ENCODE assay signal across 11 mouse cellular contexts in the genomic region with DNA sequence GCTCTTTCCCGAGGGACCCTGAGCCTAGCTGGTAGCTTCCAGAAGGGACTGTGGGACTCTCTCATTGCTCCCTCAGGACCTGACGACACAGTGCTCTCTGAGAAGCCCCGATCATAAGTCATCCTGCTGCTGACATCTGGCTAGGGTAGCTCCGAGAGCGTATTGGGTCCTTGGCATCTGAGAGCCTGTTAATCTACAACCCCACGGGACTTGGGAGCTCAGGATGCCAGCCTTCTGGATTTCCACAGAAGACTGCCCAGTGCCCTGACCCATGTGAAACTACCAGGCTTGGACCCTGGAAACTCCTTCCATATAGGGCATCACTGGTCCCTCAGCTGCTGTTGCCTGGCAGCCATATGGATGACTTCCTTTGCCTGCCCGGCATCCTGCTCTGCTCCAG. TPM values are rescaled to one million over a fixed set of nuclear protein-coding genes. Genes with fewer than 3 reads are reported as not detected.
A peak's percentile ranks its signal among the peaks of the same experiment; 100 is the strongest.
DNase-seq lines count a peak whose midpoint lies in the region; ATAC-seq and TF ChIP-seq lines count a peak whose summit lies in the region.
"Had no signal": no experiment of that assay in that cellular context is flagged by ENCODE, and none has a peak within 500 bp of the region (broad histone marks: within the 10 kb centered on the region; RNA-seq: fewer than 3 reads in every experiment).

No protein-coding gene starts in this region.

- no peak for TF ChIP-seq CTCF in forebrain, postnatal 0 days (IDR thresholded peaks at IDR 0.05; ENCODE audit: low read depth)
- TF ChIP-seq CTCF in stomach, postnatal 0 days (IDR thresholded peaks at IDR 0.05; ENCODE audit: low read depth): no peak

- H3K36me3 ChIP-seq in forebrain, embryonic 10.5 days (replicated peaks): peaks cover 3% of the 10 kb centered on the region; the same call in 1 of the 2 replicates
- H3K36me3 ChIP-seq in forebrain, postnatal 0 days (ENCODE audit: insufficient read depth): no peaks in the 10 kb centered on the region
- no peaks in the 10 kb centered on the region for H3K36me3 ChIP-seq in stomach, embryonic 15.5 days
- H3K36me3 ChIP-seq in stomach, postnatal 0 days (ENCODE audit: control insufficient read depth, insufficient read depth, low read length): no peaks in the 10 kb centered on the region
- no peaks in the 10 kb centered on the region for H3K36me3 ChIP-seq in stomach, embryonic 16.5 days (ENCODE audit: control insufficient read depth, insufficient read depth, low read length)

- 0 out of 2 replicates have a peak overlapping the region, but pooled peaks have one; percentile 21 for H3K27ac ChIP-seq in forebrain, embryonic 10.5 days
- H3K27ac ChIP-seq in forebrain, postnatal 0 days (ENCODE audit: low read depth, low read length): no peak overlapping the region
- 0 out of 2 replicates have a peak overlapping the region, but pooled peaks have one; percentile 18 for H3K27ac ChIP-seq in stomach, embryonic 15.5 days
- no peak overlapping the region; the same call in 1 of the 2 replicates for H3K27ac ChIP-seq in stomach, postnatal 0 days (replicated peaks)
- no peak overlapping the region for H3K27ac ChIP-seq in stomach, embryonic 16.5 days (ENCODE audit: low read length)

- 89% methylated on average over 7 of the region's 7 CpGs for WGBS in forebrain, embryonic 10.5 days
- WGBS in forebrain, postnatal 0 days: 71% methylated on average over 7 of the region's 7 CpGs
- 52% methylated on average over 7 of the region's 7 CpGs for WGBS in stomach, embryonic 15.5 days
- 60% methylated on average over 7 of the region's 7 CpGs for WGBS in stomach, postnatal 0 days
- WGBS in stomach, embryonic 16.5 days: 61% methylated on average over 7 of the region's 7 CpGs

- no peaks in the 10 kb centered on the region for H3K9me3 ChIP-seq in forebrain, embryonic 10.5 days
- H3K9me3 ChIP-seq in forebrain, postnatal 0 days (ENCODE audit: low read length): no peaks in the 10 kb centered on the region
- H3K9me3 ChIP-seq in stomach, embryonic 15.5 days: no peaks in the 10 kb centered on the region
- no peaks in the 10 kb centered on the region for H3K9me3 ChIP-seq in stomach, postnatal 0 days (ENCODE audit: control insufficient read depth, low read length)
- no peaks in the 10 kb centered on the region for H3K9me3 ChIP-seq in stomach, embryonic 16.5 days (replicated peaks; ENCODE audit: control insufficient read depth, low read length)

- H3K4me2 ChIP-seq in forebrain, postnatal 0 days (ENCODE audit: low read depth): no peak overlapping the region
- H3K4me2 ChIP-seq in stomach, embryonic 15.5 days: no peak overlapping the region
- H3K4me2 ChIP-seq in stomach, postnatal 0 days (replicated peaks; ENCODE audit: low read depth): no peak overlapping the region
- H3K4me2 ChIP-seq in stomach, embryonic 16.5 days (ENCODE audit: low read depth, low read length): no peak overlapping the region

- H3K4me1 ChIP-seq in forebrain, embryonic 10.5 days: peaks cover 77% of the 10 kb centered on the region
- no peaks in the 10 kb centered on the region for H3K4me1 ChIP-seq in forebrain, postnatal 0 days (ENCODE audit: insufficient read depth)
- peaks cover 55% of the 10 kb centered on the region for H3K4me1 ChIP-seq in stomach, embryonic 15.5 days
- peaks cover 7% of the 10 kb centered on the region; the same call in 1 of the 2 replicates for H3K4me1 ChIP-seq in stomach, postnatal 0 days (replicated peaks; ENCODE audit: control insufficient read depth, insufficient read depth)
- peaks cover 65% of the 10 kb centered on the region for H3K4me1 ChIP-seq in stomach, embryonic 16.5 days (ENCODE audit: control insufficient read depth, insufficient read depth, low read length)

- no peak for DNase-seq in forebrain, embryonic 10.5 days (ENCODE audit: extremely low spot score, low spot score)
- no peak for DNase-seq in forebrain, postnatal 0 days
- DNase-seq in stomach, postnatal 0 days (ENCODE audit: low spot score): no peak
- peak; percentile 84 for DNase-seq in kidney, postnatal 14 days
- DNase-seq in heart, adult 11 months: no peak
- DNase-seq in thymus, adult 18-20 months: no peak
- DNase-seq: cerebellum, adult 18-20 months; heart, postnatal 14 days; lung, postnatal 10 days had no signal

- H3K27me3 ChIP-seq in forebrain, embryonic 10.5 days (ENCODE audit: poor library complexity, severe bottlenecking): no peaks in the 10 kb centered on the region
- H3K27me3 ChIP-seq in forebrain, postnatal 0 days (ENCODE audit: insufficient read depth, low read length): no peaks in the 10 kb centered on the region
- H3K27me3 ChIP-seq in stomach, embryonic 15.5 days (replicated peaks): no peaks in the 10 kb centered on the region
- no peaks in the 10 kb centered on the region for H3K27me3 ChIP-seq in stomach, postnatal 0 days (ENCODE audit: control insufficient read depth, insufficient read depth, low read length)
- H3K27me3 ChIP-seq in stomach, embryonic 16.5 days (ENCODE audit: control insufficient read depth, insufficient read depth, low read length): no peaks in the 10 kb centered on the region

- ATAC-seq in forebrain, postnatal 0 days: no peak
- ATAC-seq in stomach, embryonic 15.5 days (ENCODE audit: insufficient read depth, low FRiP score, low read depth): no peak
- ATAC-seq in stomach, postnatal 0 days (ENCODE audit: low FRiP score, low TSS enrichment): no peak
- no peak for ATAC-seq in stomach, embryonic 16.5 days (ENCODE audit: insufficient read depth, low FRiP score)

- TF ChIP-seq EP300 in stomach, postnatal 0 days (optimal IDR thresholded peaks at IDR 0.05): no peak

- H3K4me3 ChIP-seq in forebrain, embryonic 10.5 days: no peak overlapping the region
- no peak overlapping the region for H3K4me3 ChIP-seq in forebrain, postnatal 0 days (ENCODE audit: low read depth, low read length)
- H3K4me3 ChIP-seq in stomach, embryonic 15.5 days (replicated peaks): no peak overlapping the region
- H3K4me3 ChIP-seq in stomach, postnatal 0 days (ENCODE audit: low read depth, low read length): no peak overlapping the region
- H3K4me3 ChIP-seq in stomach, embryonic 16.5 days (replicated peaks; ENCODE audit: low read length): no peak overlapping the region

- H3K9ac ChIP-seq in forebrain, postnatal 0 days: no peak overlapping the region
- H3K9ac ChIP-seq in stomach, embryonic 15.5 days: no peak overlapping the region
- H3K9ac ChIP-seq in stomach, postnatal 0 days (ENCODE audit: low read length): no peak overlapping the region
- H3K9ac ChIP-seq in stomach, embryonic 16.5 days (ENCODE audit: low read length): peak overlapping the region; percentile 29; the same call in 1 of the 2 replicates

RNA-seq across cellular contexts. Expression of a gene that starts 43.3 kb away (rescaled TPM):
- 8.0 and 9.8 TPM in 2 replicates for polyA plus RNA-seq in forebrain, embryonic 10.5 days (2016; fragmentation: Nextera tagmentation; extraction: Ambion mirVana)
- 139 and 204 TPM in 2 replicates for total RNA-seq in forebrain, postnatal 0 days (2014; rRNA removed)
- polyA plus RNA-seq in forebrain, postnatal 0 days (2015; fragmentation: Nextera tagmentation; extraction: Ambion mirVana): 126 and 192 TPM in 2 replicates
- polyA plus RNA-seq in stomach, embryonic 15.5 days (2015; fragmentation: Nextera tagmentation; extraction: Ambion mirVana): 31.8 and 32.1 TPM in 2 replicates
- polyA plus RNA-seq in stomach, postnatal 0 days (2015; fragmentation: Nextera tagmentation; extraction: Ambion mirVana): 19.9 and 22.9 TPM in 2 replicates
- 13.7 and 14.2 TPM in 2 replicates for polyA plus RNA-seq in stomach, embryonic 16.5 days (2015; fragmentation: Nextera tagmentation; extraction: Ambion mirVana)

Comparison
In these comparisons a context has a peak if more than half of its experiments do, and no peak if none do; other contexts are left out.
1. H3K27ac ChIP-seq: peak in forebrain, embryonic 10.5 days (single experiment) and stomach, embryonic 15.5 days (single experiment); none in forebrain, postnatal 0 days (single experiment), stomach, postnatal 0 days (single experiment) and stomach, embryonic 16.5 days (single experiment).